Mouse (Mus musculus) kidney, postnatal 14 days (tissue): ENCODE data around the gene Sf3b2.
A peak's percentile ranks its signal among the peaks of the same experiment; 100 is the strongest.
"Not testable (repeated sequence)": the region's sequence is repeated elsewhere in the genome, so short reads cannot be mapped to it uniquely, and the experiment has no call there.

Experiments used
- DNase-seq: peaks from one replicate; pipeline ENCODE4 v3.0.0; 2022; ENCODE audit warnings: mixed read lengths

The Sf3b2 gene

DNA sequence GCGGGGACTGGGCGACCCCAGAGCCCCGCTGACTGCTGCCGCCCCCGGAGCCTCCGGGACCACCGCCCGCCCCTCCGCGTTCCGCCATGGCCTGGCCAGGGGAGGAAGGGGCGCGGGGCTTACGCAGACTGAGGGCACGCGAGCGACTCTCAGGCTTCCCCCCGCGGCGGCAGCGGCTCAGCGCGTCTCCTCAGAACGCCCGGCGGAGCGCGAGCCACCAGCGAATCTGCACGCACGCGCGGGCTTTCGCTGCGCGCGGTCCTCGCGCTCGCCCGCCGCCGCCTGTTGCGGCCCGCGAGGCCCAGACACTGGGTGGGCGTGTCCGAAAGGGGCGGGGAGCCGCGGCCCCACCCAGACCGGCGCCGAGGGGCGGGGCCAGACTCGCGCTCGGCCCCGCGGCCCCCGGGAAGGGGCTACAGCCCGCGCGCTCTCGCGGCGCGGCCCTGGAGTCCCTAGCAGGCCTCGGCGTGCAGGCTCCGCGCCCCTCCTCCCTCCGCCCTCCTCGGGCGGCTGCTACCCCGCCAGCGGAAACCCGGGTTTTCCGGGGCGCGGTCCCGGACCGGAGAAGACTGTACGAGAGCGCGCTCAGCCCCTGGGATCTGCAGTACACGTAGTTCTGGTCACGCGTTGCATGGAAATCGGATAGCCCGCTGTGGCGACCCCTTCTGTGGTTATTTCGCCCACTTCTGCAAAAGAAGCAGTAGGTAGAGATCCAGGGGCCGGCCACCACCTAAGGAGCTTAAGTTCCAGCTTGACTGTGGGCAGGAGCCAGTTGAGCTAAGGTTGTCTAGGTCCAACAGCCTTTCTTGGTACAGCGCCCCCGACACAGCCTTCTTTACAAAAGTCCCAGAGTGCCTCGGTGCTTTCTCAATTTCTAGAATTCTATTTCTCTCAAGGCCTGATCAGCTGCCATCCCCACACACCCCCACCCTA lies 22.2 kb downstream of the Sf3b2 start, which contains the start of gene Pacs1:
Gene Pacs1 (minus strand): TSS at position 319 of the 933 bp plus-strand sequence.
- DNase-seq = peak; percentile 95

DNA sequence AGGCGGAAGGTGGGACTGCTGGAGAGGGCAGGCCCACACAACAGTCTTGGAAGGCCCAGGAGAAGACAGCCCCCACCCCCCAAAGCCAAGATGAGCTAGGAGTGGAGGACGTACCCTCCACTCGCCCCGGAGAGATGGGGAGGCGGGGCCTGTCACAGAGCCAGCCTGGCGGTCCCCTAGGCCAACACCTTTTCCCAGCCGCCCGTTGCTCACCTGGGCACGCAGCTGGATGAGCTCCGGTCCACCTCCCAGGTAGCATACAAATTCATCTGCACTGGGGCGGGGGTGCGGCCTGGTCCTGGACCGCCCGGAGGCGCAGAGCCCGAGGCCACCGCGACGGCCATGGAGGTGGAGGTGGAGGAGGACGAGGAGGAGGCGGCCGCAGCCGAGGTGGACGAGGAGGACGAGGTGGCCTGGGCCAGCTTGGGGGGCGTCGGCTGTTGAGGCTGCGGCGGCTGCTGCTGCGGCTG lies 22.9 kb downstream of the Sf3b2 start:
- peak; percentile 50 for DNase-seq

DNA sequence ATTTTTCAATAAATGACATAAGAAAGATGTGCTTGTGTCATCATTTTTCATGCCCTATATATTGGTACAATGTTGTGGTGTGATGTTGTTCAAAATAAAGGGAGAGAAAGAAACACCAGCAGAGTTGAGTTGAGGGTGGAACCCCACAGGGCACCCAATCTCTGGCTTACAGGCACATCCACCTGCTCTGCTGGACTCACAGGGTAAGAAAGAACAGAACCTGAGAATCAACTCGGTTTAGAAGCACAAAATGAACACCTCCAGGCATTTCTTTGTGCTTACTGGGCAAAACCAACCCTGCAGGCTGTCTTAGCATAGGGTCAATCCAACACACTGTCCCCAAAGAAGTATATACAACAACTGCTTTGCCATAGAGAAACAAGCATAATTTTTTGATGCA lies 23.8 kb downstream of the Sf3b2 start:
- no peak for DNase-seq

DNA sequence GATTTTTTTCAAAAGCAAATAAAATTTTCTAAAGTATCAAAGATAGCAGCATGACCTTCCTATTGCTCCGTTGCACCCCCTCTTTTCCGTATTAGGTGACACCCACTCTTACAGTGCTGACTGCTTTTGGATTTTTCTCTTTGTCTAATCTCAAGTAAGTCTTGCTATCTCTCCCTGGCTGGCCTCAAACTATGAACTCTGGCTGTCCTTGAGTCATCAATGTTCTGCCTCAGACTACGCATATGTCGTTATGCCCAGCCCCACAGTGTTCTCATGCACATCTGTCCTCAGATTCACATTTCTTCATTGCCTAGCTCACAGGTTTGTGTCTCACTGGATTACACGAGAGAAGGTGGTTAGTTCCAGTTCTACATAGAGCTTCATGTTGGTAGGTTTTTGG lies 25.9 kb downstream of the Sf3b2 start:
- no peak for DNase-seq

DNA sequence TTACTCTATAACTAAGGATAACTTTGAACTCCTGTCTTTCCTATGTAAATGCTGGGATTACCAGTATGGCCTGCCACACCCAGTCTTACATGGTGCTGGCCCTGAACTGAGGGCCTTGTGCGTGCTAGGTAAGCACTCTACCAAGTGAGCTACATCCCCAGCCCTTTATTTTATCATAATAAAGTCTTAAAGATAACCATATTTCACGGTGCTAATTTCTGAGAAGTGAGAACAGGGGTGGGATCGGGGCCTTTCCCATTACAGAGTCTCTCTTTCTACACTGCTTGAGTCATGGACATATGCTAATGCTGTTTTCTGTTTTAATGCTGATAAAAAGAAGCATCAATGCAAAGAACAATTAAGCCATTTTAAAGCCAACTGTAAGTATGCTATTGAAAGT lies 26.4 kb downstream of the Sf3b2 start:
- DNase-seq = no peak

DNA sequence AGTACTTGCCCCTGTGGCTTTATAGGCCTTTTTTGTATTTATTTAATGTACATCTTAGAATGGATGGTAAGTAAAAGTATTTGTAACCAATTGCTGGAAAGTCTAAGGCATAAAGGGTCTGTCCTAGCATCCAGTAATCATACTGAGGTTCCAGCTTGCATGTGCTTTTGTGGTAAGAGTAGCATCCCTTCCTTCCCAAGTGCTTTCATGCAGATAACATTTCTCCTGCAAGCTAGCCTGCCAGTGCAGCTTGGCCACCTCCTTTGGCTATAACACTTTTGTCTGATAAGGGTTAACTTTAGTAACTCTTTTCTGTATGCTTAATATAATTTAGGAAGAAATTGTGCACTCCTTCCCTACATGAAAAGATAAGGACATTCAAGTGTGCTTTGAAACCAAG lies 27.2 kb downstream of the Sf3b2 start:
- DNase-seq = no peak

DNA sequence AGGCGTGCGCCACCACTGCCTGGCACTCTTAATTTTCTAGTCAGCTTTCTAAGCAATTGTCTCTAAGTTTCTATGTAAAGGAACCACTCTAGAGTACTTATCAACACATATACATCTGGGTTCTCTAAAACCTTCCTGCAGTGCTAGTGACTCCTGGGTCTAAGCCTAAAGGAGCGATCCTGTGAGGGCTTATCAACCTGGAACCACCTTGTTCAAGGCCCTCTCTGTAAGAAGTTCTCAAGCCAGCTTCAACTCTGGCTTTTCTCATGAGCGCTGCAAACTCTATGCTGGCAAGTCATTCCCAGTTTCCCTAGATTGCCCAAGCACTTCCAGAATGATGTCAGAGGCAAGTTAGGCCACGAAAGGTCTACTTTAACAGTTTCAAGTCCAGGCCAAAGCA lies 28.2 kb downstream of the Sf3b2 start:
- DNase-seq = no peak

DNA sequence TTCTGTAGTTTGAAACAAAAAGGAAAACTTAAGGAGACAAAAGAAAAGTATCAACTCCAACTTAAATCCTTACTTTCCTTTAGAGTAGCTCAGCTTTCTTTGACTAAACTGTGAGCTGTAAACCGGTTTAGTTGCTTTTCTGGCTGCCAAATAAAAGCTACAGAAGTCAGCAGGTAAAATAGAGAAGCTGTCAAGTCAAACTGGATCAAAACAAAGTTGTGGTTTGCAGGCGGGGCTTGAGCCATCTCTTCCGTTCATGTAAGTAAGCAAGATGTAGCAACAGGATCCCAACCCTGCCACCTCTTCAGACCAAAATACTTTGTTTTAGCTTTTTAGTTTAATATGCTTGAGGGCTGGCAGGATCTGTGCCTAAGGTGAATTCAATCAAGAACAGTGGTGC lies 38.1 kb downstream of the Sf3b2 start:
- DNase-seq = no peak

DNA sequence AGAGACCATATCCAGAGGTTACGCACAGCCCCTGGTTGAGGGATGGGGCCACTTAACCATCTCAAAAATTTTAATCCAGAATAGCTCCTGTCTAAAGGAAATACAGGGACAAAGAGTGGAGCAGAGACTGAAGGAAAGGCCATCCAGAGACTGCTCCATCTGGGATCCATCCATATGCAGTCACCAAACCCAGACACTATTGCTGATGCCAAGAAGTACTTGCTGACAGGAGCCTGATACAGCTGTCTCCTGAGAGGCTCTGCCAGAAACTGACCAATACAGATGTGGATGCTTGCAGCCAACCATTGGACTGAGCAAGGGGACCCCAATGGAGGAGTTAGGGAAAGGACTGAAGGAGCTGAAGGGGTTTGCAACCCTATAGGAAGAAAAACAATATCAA lies 58.3 kb downstream of the Sf3b2 start:
- DNase-seq = not testable (repeated sequence)

DNA sequence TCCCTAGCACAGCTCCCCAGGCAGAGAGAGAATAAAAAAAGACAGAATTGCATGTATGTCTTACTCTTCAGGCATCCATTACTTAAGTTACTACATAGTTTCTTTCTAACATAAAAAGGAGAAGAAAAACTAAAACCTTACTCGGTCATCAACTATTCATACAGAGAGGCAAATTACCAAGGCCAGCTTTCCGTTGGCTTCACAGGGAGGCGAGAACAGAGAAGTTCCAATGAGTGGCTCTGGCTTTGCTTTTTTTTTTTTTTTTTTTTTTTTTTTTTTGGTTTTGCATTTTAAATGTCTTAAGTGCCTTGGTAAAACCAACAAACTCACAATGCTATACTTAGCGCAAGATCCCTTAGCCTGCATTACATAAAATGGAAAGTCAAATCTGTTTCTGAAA lies 62.6 kb downstream of the Sf3b2 start:
- no peak for DNase-seq

DNA sequence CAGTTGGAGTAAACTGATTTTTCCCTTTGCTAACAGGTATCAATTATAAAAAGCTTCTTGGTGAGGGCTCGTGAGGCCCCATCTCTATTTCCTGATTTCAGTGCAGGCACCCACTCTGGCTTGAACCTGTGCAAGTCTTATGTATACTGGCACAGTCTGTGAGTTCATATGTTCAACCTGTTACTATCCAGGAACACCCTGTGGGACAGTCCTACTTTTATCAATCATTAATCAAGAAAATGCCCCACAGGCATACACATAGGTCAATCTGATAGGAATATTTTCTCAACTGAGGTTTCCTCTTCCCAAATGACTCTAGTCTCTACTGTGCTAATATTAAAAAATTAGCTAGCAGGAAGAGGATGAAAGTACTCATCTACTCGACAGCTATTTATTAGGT lies 65.1 kb downstream of the Sf3b2 start:
- no peak for DNase-seq

DNA sequence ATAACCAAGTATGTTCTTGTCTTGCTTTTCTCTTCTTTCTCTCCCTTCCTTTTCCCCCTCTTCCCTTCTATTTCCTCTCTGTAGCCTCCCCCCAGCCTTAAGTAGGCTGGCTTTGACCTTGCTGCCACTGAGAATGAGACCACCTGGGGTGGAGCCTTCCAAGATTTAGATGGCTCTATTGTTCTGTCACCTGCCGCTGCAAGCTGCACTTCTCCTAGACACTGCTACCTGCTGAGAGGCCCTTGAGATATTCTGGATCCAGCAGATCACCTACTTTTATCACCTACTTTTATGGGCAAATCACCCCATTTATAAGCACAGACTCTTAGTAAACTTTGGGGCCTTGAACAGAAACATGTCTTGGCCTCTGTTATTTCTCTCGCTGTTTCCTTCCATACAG lies 70.6 kb downstream of the Sf3b2 start:
- no peak for DNase-seq

DNA sequence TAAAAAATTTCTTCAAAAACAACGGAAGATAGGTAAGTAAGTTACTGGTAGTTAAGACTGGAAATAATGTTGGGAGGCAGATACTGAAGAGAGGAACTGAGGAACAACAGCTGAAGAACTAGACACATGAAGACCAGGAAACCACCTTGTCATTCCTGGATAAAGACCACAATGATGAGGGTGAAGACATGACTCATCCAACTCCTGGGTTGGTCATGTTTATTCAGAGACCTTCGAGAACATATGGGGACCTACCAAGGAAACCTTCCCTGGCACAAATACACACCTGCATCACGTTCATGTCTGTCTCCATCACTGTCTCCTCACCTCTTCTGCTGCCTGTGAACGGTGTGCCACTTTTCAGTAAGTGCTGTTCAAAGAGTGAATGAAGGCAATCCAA lies 71.2 kb downstream of the Sf3b2 start:
- no peak for DNase-seq
